Mouse (Mus musculus) hindbrain, embryonic 14.5 days (tissue): ENCODE results near the gene Crls1. TPM values are rescaled to one million over a fixed set of nuclear protein-coding genes. Genes with fewer than 3 reads are reported as not detected.
A peak's percentile ranks its signal among the peaks of the same experiment; 100 is the strongest.

Experiments used
- ATAC-seq: fragments of 200-750 bp; cut with Nextera tagmentation; 2 replicates; pipeline ENCODE4 v1.8.0; 2017; ENCODE audit warnings: moderate number of reproducible peaks, mild to moderate bottlenecking, moderate TSS enrichment, moderate library complexity; ENCODE audit not compliant: low FRiP score
- DNase-seq: peaks from one replicate; pipeline ENCODE4 v3.0.0-alpha.2; 2015; ENCODE audit warnings: low spot score
- H3K27ac ChIP-seq: fragments of 300-500 bp; sonication (generic); 2 replicates; pipeline ENCODE4 v1.5.1; 2014; ENCODE audit warnings: mild to moderate bottlenecking, moderate library complexity
- H3K27me3 ChIP-seq: fragments of 300-500 bp; sonication (generic); 2 replicates; pipeline ENCODE4 v1.6.1; 2014; ENCODE audit warnings: mild to moderate bottlenecking, low read length, mixed read lengths; ENCODE audit not compliant: control insufficient read depth, insufficient read depth
- H3K36me3 ChIP-seq: fragments of 300-500 bp; sonication (generic); replicated peaks from 2 replicates; pipeline ENCODE4 v1.6.1; 2014; ENCODE audit not compliant: control insufficient read depth, insufficient read depth
- H3K4me1 ChIP-seq: fragments of 300-500 bp; sonication (generic); replicated peaks from 2 replicates; pipeline ENCODE4 v1.6.1; 2014; ENCODE audit warnings: antibody characterized with exemption, low read length, mixed read lengths; ENCODE audit not compliant: control insufficient read depth, insufficient read depth
- H3K4me2 ChIP-seq: fragments of 300-500 bp; sonication (generic); replicated peaks from 2 replicates; pipeline ENCODE4 v1.6.1; 2014; ENCODE audit warnings: mild to moderate bottlenecking, moderate library complexity
- H3K4me3 ChIP-seq: fragments of 300-500 bp; sonication (generic); replicated peaks from 2 replicates; pipeline ENCODE4 v1.5.1; 2014; ENCODE audit warnings: mild to moderate bottlenecking, low read length
- H3K9ac ChIP-seq: fragments of 300-500 bp; sonication (generic); 2 replicates; pipeline ENCODE4 v1.6.1; 2014
- H3K9me3 ChIP-seq: fragments of 300-500 bp; sonication (generic); 2 replicates; pipeline ENCODE4 v1.6.1; 2016; ENCODE audit warnings: low read length; ENCODE audit not compliant: control insufficient read depth
- WGBS: fragments of 180-500 bp; shearing (Covaris S2); extraction: QIAGEN DNeasy Blood & Tissue Kit; methylation state at CpG from one replicate; pipeline ENCODE4 v1.1.7; 2014; 5-methylcytosine and 5-hydroxymethylcytosine counted together
- polyA plus RNA-seq: library from polyadenylated mRNA; unstranded; fragments of >200 nt; fragmentation: Nextera tagmentation; extraction: Ambion mirVana; gene quantifications from 2 replicates; pipeline ENCODE4 v1.2.1, GENCODE M21; 2014

Crls1 gene
- polyA plus RNA-seq, 1 experiment from 2014 or later: 19.1 TPM

- ATAC-seq: peak; percentile 53; the same call in 1 of the 2 replicates
Observed at GRCm38 (mm10) chr2:132903498-132903897, 57.0 kb downstream of the Crls1 start.

GRCm38 (mm10) chr2:132904961-132905360 is 58.5 kb downstream of the Crls1 start:
- Histone ChIP-seq H3K4me3 (no peak overlapping the region), H3K9me3 (no peaks in the 10 kb centered on the region), H3K27ac (no peak overlapping the region), H3K36me3 (no peaks in the 10 kb centered on the region), H3K27me3 (no peaks in the 10 kb centered on the region), H3K4me2 (no peak overlapping the region), H3K9ac (no peak overlapping the region), H3K4me1 (no peaks in the 10 kb centered on the region)
- 84% methylated on average over 2 of the region's 2 CpGs for WGBS
- ATAC-seq (no peak), DNase-seq (no peak)

More at GRCm38 (mm10) chr2:132903498-132903897, 57.0 kb downstream of the Crls1 start:
- Histone ChIP-seq H3K9me3 (no peaks in the 10 kb centered on the region), H3K4me2 (no peak overlapping the region), H3K4me1 (no peaks in the 10 kb centered on the region), H3K27ac (no peak overlapping the region), H3K4me3 (no peak overlapping the region), H3K27me3 (no peaks in the 10 kb centered on the region), H3K9ac (no peak overlapping the region), H3K36me3 (no peaks in the 10 kb centered on the region)
- 39% methylated on average over 3 of the region's 3 CpGs for WGBS
- peak; percentile 84 for DNase-seq

GRCm38 (mm10) chr2:132906763-132907162 is 60.3 kb downstream of the Crls1 start:
- Histone ChIP-seq H3K27me3 (no peaks in the 10 kb centered on the region), H3K4me2 (no peak overlapping the region), H3K9me3 (no peaks in the 10 kb centered on the region), H3K4me3 (no peak overlapping the region), H3K36me3 (no peaks in the 10 kb centered on the region), H3K9ac (no peak overlapping the region), H3K27ac (no peak overlapping the region), H3K4me1 (no peaks in the 10 kb centered on the region)
- DNase-seq (peak; percentile 52), ATAC-seq (no peak)
- WGBS: 33% methylated on average over 8 of the region's 8 CpGs

- WGBS: 76% methylated on average over 1 of the region's 1 CpGs
- no peak for DNase-seq
Observed at GRCm38 (mm10) chr2:132914785-132915184, 68.3 kb downstream of the Crls1 start.

More at GRCm38 (mm10) chr2:132914785-132915184, 68.3 kb downstream of the Crls1 start:
- Histone ChIP-seq H3K9ac (no peak overlapping the region), H3K27me3 (no peaks in the 10 kb centered on the region), H3K4me2 (no peak overlapping the region), H3K4me3 (no peak overlapping the region), H3K9me3 (no peaks in the 10 kb centered on the region), H3K36me3 (no peaks in the 10 kb centered on the region), H3K4me1 (no peaks in the 10 kb centered on the region), H3K27ac (no peak overlapping the region)
- no peak for ATAC-seq

Other genes with a start within 250 kb of the Crls1 start
- 21.9 and 23.3 TPM in 2 replicates for gene Shld1, start 159.7 kb upstream of the Crls1 start, polyA plus RNA-seq
- 70.3 and 84.2 TPM in 2 replicates for gene Chgb, start 65.4 kb upstream of the Crls1 start, polyA plus RNA-seq
- 15.7 and 18.5 TPM in 2 replicates for gene Trmt6, start 30.6 kb upstream of the Crls1 start, polyA plus RNA-seq
- 5.1 and 6.6 TPM in 2 replicates for gene Mcm8, start 30.5 kb upstream of the Crls1 start, polyA plus RNA-seq
- 0.39 and 0.51 TPM in 2 replicates for gene Lrrn4, start 34.2 kb downstream of the Crls1 start, polyA plus RNA-seq
- not detected in 2 replicates for gene Fermt1, start 99.2 kb downstream of the Crls1 start, polyA plus RNA-seq